Mouse (Mus musculus) T-helper 2 cell (primary cell): Measurements from ENCODE around the gene 4921517D22Rik.

Experiments used
- in situ Hi-C: fragments of 300-600 bp; cut with MboI, MseI; formaldehyde crosslinking; loops from one replicate; pipeline ENCODE4 v1.15.1; 2025; ENCODE audit warnings: high pct_unique_total_duplicates

The 4921517D22Rik gene

DNA sequence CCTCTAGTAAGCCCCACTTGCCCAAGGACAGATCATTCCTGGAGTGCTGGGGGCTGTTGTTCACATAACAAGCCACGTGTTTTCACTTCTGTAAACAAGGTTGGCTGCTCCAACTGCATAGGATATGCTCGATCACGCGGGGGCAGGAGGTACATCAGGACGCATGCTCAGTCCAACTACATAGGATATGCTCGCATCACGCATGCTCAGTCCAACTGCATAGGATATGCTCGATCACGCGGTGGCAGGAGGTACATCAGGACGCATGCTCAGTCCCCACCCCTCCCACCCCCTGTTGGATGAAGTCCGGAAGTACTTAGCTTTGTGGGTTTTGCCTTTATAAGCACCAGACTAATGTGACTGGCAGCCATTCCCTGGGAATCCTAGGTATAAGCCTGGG is 31.9 kb downstream of the 4921517D22Rik start:
- in situ Hi-C loops: no loop called here

DNA sequence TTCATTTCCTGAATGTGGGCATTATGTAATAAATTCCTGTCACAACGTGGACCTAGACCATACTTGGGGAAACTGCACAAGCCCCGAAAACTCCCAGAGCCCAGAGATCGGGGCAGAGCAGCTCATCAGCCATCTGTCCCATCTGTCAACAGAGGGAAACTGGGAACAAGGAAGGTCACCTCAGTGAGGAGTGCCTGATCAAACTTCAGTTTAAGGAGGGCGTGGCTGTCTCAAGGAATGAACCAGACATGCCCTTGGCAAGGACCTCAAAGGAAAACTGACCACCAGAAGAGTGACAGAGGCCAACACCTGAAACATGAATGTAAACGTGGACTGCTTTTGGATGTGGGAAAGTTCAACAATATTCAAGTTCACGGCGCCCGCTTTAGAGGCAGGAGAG is 32.5 kb downstream of the 4921517D22Rik start:
- in situ Hi-C loops: no loop called here

DNA sequence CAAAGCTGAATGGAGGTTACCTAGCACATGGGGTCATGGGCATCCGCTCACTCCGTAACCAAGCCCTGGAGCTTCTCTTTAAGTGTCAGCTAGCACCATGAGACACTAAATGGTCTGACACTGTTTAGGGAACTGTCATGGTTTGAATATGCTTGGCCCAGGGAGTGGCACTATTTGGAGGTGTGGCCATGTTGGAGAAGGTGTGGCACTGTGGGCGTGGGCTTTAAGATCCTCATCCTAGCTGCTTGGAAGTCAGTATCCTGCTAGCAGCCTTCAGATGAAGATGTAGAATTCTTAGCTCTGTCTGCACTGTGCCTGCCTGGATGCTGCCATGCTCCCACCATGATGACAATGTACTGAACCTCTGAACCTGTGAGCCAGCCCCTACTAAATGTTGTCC is 33.5 kb downstream of the 4921517D22Rik start:
- in situ Hi-C loops: no loop called here

DNA sequence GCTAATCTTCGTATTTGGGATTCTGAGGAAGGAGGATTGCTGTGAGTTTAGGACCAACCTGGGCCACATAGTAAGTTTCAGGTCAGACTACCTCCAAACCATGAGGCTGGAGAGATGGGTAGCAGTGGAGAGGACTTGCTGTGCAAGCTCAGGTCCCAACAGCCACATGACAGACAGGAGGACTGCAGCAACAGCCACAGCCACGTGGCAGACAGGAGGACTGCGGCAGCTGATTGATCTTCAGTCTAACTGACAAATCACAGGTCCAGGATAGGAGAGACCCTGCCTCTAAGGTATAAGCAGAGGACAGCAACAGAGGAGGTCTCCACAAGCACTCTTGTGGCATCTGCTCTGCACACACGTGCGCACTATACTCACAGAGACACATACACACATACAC is 36.1 kb downstream of the 4921517D22Rik start:
- in situ Hi-C loops: no loop called here

DNA sequence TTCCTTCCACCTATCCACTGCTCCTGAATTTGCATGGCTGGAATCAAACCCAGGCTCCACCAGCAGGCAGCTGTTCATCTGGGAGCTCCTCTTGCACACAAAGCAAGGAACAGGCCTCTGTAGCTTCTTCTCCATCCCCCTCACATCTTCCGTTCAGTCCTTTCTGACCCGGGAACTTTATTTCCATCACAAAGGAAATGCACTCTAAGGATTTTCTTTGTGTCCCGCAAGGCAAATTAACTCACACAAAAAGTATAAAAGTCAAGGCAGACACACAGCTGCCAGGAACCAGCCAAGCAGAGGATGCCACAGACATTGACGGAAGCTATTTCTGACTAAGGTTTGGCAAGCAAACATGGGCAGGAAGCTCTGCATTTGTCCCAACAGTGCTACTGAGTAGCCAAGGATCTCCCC is 36.9 kb downstream of the 4921517D22Rik start:
- in situ Hi-C loops: no loop called here

DNA sequence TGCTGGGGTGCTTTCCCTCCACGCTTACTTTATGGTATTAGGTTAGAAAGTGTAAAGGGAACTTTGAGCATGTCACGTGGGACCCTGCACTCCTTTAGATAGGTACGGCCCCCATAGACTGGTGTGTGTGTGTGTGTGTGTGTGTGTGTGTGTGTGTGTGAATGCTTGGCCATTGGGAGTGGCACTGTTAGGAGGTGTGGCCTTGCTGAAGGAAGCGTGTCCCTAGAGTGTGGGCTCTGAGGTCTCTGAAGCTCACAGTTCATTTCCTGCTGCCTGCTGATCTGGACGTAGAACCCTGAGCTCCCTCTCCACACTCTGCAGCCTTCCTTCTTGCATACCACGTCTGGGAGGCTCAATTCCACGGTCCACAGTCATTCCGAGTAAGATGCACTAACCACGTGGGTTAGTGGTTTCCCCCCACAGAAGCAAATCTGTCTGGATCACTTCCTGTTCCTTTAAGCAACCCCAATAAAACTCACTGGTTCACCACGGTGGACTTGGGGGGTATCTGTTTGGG is 37.5 kb downstream of the 4921517D22Rik start:
- in situ Hi-C loops: no loop called here

DNA sequence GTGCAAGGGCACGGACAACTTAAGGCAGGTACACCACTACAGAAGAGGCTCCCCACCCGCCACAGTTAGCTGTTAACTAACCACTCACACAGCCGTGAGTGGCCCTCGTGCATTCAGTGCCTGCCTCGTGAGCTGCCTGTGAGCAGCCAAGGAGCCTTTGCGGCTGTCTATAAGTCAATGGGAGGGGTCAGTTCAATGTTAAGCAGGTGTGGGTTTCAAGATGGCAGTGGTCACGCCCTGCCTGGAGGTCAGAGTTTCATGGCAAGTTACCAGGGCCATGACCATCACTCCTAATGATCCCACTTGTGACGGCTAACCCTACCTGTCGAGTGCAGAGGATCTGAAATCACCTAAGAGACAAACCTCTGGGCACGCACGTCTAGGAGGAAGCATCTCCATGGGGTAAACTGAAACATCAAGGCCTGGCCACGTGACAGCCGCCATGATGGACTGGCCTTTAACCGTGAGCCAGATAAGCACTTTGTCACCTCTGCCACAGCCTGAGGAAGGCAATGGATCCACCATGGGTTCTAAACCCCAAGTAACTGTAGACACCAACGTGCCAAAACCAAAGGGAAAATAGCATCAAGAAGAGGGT is 38.1 kb downstream of the 4921517D22Rik start:
- in situ Hi-C loops: no loop called here

DNA sequence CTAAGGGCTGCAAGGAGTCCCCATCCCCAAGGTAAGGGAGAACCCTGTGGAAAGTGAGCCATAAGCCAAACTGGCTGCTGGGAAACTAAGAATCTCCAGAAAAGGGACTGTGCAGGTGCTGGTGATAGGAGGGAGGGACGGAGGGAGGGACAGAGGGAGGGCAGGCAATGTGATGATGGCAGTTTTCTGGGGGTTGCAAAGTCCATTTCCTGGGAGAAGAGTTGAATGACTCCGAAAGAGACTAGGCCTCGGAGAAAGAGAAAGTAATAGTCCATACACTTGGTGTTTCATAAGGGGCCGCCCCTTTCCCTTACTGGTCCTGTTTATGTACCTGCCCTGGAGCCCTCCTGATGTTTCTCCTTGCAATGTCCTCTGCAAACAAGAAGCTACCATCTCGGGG is 39.4 kb downstream of the 4921517D22Rik start:
- in situ Hi-C loops: no loop called here

DNA sequence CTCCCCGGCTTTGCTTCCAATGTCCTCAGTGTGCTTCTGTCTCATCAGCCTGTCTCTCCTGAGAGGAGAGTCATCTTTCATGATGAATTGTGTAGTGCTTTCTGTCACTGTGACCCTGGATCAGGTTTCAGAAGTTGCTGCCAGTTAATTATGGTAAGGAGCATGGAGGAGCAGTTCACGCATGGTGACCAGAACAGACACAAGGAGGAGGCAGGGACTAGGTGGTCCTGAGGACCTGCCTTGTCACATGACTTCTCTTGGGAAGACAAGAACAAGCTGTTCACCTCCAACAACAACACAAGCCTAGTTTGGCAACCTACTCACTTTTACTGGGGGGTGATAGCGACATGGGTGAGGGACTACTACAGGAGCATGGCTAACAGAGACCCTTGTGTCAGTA is 40.8 kb downstream of the 4921517D22Rik start:
- in situ Hi-C loops: no loop called here

DNA sequence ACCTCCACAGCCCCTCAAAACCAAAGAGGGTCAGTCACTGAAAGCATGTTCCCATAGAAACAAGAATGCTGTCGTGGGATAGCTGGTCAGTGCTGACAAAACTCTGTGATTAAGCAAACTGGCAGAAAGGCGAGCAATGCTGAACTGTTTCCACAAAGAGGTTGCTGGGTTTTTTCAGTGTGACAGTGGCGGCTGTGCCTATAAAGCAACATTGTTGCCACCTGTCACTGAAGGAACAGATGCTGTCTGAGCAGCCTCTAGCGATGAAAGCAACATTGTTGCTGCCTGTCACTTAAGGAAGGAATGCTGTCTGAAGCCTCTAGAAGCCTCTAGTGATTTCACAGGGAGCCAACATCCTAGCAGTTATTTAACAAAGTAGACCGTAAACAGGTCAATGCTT is 41.3 kb downstream of the 4921517D22Rik start:
- in situ Hi-C loops: no loop called here

DNA sequence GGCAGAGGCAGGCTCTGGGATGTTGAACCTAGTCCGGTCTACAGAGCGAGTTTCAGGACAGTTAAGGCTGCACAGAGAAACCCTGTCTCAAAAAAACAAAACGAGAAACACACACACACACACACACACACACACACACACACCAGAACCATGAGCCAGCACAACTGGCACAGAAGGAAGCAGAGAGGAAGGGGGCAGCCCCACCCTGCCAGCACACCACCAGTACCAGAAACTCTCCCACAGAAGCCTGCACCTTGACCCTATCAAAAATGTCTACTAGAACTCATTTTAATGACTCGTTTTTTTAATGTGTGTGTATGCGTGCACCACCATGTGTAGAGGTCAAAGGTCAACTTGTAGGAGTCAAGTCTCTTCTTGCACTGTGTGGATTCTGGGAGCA is 44.1 kb downstream of the 4921517D22Rik start:
- in situ Hi-C loops: no loop called here

DNA sequence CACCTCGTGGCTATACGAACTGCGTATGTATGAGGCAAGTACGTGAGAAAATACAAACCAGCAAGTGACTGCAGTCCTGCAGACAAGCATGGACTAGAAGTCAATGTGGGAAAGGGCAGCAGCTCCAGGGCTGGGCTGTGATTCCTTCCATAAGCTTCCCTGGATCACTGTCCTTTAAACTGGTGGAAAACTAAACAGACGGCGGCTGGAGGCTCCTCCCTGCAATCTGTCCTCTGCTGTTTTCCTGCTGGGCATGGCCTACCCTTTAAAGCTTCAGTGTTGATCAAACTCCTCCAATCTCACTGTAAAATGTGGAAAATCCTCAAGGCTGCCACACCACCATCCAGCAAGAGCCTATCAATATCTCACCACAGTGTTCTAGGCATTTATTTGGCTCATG is 45.3 kb downstream of the 4921517D22Rik start:
- in situ Hi-C loops: no loop called here

DNA sequence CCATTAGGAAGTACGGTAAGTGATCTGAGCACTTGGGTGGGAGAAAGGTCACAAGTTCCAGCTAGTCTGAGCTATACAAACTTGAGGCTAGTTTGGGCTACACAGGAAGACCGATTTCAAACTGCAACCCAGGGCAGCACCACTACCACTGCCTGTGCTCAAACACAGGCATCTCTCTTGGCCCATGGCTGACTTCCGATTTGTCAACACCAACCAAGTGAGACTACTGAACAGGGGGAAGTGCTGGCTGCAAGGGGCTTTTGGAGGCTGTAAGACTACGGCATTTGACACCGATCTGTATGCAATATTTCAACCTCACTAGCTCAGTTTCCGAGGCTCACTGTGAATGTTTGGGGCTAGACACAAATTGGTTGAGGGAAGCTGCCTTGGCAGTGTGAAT is 46.4 kb downstream of the 4921517D22Rik start:
- in situ Hi-C loops: no loop called here

DNA sequence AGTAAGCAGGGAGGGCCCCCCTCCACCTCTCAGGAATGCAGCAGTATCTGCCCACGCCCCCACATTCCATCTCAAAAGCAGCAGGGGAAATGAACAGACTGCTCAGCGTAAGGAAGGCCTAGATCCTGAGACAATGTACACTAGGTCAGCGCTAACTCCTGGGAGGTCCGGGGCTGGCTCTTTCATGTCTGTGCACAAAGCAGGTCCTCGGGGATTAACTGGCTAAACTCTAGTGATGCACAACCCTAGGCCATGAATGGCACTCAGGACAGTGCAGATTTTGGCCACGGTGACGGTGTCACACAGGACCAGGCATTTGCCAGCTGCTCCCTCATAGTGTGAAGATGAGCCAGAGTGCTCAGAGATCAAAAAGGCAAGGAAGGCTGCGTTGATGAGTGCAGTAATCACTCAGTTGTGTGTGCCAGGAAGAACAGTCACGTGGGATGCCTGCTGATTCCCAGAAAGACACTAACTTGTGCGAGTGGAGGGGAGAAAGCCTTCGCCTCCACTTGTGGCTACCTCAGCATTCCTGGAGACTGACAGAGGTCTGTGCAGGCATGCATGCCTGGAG is 47.1 kb downstream of the 4921517D22Rik start:
- in situ Hi-C loops: no loop called here

DNA sequence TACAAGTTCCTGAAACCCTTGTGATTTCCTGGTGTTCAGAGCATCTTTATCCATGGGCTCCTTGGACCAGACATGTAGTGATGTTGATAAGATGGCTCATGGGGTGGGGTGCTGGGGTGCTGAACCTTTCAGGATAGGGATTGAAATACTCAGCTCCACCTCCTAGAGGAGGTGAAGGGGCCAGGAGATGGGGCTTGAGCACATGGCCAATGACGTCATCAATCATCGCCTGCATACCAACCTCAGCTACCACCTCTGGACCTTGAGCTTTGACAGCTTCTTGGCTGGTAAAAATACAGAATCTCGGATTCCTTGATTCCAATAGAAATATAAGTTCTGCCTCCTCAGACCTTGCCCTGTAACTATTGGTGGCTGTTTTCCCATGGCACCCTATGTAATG is 48.4 kb downstream of the 4921517D22Rik start:
- in situ Hi-C loops: no loop called here

DNA sequence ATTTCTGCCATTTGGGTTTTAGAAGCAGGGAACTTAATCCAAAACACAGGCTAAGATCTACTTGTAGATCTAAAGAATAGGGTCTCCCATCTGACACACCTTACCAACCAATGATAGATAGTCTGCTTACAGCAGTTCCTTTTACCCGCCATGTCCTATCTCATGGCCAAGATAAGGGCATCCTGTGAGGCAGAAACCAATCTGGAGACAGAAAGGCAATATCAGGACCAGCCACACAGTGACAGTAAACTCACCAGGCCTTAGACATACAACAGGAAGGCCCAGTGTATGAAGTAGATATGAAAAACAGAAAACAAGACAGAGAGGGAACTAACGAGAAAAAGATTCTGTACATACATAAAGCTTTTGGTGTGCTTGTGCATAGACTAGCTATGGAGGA is 51.1 kb downstream of the 4921517D22Rik start:
- in situ Hi-C loops: no loop called here

DNA sequence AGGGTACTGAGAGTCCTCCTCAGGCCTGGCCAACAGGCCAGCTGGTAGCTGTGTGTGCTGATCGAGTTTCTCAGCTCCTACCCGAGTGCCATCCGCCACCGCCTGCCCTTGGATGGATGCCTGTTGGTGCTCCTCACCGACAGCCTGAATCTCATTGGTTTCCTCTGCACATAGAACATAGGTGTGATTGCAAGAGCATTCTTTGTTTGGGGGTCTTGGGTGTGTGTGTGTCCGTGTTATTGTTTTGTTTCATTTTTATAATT is 53.8 kb downstream of the 4921517D22Rik start:
- in situ Hi-C loops: no loop called here

DNA sequence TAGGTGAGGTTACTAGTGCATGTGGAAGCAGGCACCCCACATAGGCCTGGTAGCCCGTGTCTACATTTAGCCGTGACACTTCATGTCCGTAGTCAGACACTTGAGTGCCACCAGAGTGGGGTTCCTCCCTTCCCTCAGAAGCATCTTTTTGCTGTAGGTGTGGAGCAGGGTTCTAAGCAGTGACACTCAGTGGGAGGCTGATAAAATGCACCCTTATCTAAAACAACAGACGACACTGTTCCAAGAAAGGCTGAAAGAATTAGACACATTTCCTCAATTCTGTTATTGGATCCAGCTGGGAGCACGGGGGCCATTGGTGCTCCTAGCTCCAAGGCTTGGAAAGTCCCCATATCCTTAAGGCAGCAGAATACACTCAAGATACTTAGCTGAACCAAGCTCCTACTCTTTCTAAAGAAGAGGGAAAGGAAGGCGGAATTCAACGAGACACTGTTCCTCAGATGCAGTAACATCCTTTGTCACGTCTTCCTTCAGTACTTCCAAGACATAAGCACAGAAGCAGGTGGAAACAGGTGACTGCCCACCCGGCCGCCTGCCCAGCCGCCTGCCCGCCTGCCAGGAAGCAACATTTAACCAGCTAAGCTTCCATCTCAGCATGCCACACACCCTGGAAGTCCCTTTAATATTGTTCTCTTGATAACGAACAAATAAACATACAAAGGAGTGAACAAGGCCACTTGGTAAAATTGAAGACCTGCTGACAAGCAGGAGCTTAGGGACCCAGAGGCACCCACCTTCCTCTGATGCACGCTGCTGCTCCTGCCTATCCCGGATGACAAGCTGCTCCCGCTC is 54.3 kb downstream of the 4921517D22Rik start:
- in situ Hi-C loops: no loop called here

DNA sequence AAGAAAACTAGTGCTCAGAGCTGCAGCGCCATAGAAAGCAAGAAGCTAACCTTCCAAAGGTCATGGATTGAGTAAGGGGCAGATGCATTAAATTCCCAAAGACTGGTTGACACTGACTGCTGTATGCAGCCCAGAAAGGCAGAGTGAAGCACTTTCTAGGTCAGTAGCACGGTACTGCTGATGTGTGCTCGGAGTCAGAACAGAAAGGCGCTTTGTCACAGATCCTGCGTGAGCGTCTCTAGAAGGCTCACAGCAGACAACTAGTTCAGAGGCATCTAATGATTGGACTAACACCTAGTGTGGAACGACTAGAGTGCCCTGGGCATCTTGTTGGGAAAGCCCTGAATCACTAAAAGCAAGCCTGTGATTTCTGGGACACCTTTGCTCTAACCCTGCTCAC is 56.1 kb downstream of the 4921517D22Rik start:
- in situ Hi-C loops: no loop called here
